Mouse (Mus musculus) kidney, adult 8-10 months (tissue): ENCODE measurements around the gene Tdrd12.
A peak's percentile ranks its signal among the peaks of the same experiment; 100 is the strongest.
"Not testable (repeated sequence)": the region's sequence is repeated elsewhere in the genome, so short reads cannot be mapped to it uniquely, and the experiment has no call there.

ENCODE experiments used
- DNase-seq, 2 experiments: peaks; one replicate each; pipeline ENCODE4 v3.0.0; 2022

Gene Tdrd12

GRCm38 (mm10) chr7:35555224-35556204 is 18.0 kb upstream of the Tdrd12 start:
- peak; percentile 91 to 92 for DNase-seq

- DNase-seq = no peak
Measured at GRCm38 (mm10) chr7:35554605-35555175, 17.1 kb upstream of the Tdrd12 start.

- peak in 1 of 2 experiments; percentile 65 for DNase-seq
Measured at GRCm38 (mm10) chr7:35553751-35554604, 16.4 kb upstream of the Tdrd12 start.

GRCm38 (mm10) chr7:35545881-35546280 is 8.3 kb upstream of the Tdrd12 start:
- DNase-seq = peak; percentile 61 to 79

GRCm38 (mm10) chr7:35535750-35536512 is 1.6 kb downstream of the Tdrd12 start:
- DNase-seq = no peak

GRCm38 (mm10) chr7:35530544-35530943 is 7.0 kb downstream of the Tdrd12 start:
- DNase-seq = not testable (repeated sequence)

GRCm38 (mm10) chr7:35530026-35530425 is 7.5 kb downstream of the Tdrd12 start:
- DNase-seq = no peak

GRCm38 (mm10) chr7:35526795-35527194 is 10.8 kb downstream of the Tdrd12 start:
- no peak for DNase-seq

GRCm38 (mm10) chr7:35501995-35502394 is 35.5 kb downstream of the Tdrd12 start:
- DNase-seq = peak in 1 of 2 experiments; percentile 7

- DNase-seq = no peak
Measured at GRCm38 (mm10) chr7:35497516-35497915, 40.0 kb downstream of the Tdrd12 start.

GRCm38 (mm10) chr7:35491005-35491404 is 46.5 kb downstream of the Tdrd12 start:
- no peak for DNase-seq

- DNase-seq = no peak
Measured at GRCm38 (mm10) chr7:35490186-35490585, 47.4 kb downstream of the Tdrd12 start.

- no peak for DNase-seq
Measured at GRCm38 (mm10) chr7:35486553-35486952, 51.0 kb downstream of the Tdrd12 start.

GRCm38 (mm10) chr7:35485126-35485525 is 52.4 kb downstream of the Tdrd12 start:
- no peak for DNase-seq

- no peak for DNase-seq
Measured at GRCm38 (mm10) chr7:35476457-35476856, 61.1 kb downstream of the Tdrd12 start.

GRCm38 (mm10) chr7:35470794-35471193 is 66.8 kb downstream of the Tdrd12 start:
- no peak for DNase-seq

- DNase-seq = no peak
Measured at GRCm38 (mm10) chr7:35467856-35468255, 69.7 kb downstream of the Tdrd12 start.

- DNase-seq = no peak
Measured at GRCm38 (mm10) chr7:35465027-35465426, 72.5 kb downstream of the Tdrd12 start.

GRCm38 (mm10) chr7:35460971-35461370 is 76.6 kb downstream of the Tdrd12 start:
- no peak for DNase-seq

GRCm38 (mm10) chr7:35456091-35456814 is 81.3 kb downstream of the Tdrd12 start:
- peak in 1 of 2 experiments; percentile 55 for DNase-seq

GRCm38 (mm10) chr7:35448867-35449266 is 88.7 kb downstream of the Tdrd12 start:
- peak; percentile 73 to 81 for DNase-seq
